8 mouse cellular contexts compared by ENCODE assay signal in genomic region chr1:172368768-172369418, GRCm38 (mm10). TPM values are rescaled to one million over a fixed set of nuclear protein-coding genes. Genes with fewer than 3 reads are reported as not detected.
DNase-seq lines count a peak whose midpoint lies in the region; ATAC-seq lines count a peak whose summit lies in the region.

No protein-coding gene starts in this region.

- H3K9me3 ChIP-seq in heart, embryonic 14.5 days (ENCODE audit: control insufficient read depth, low read length): no peaks in the 10 kb centered on the region
- no peaks in the 10 kb centered on the region for H3K9me3 ChIP-seq in stomach, embryonic 14.5 days (ENCODE audit: control insufficient read depth, low read depth, low read length)

- 16% methylated on average over 23 of the region's 23 CpGs for WGBS in heart, embryonic 14.5 days
- 24% methylated on average over 23 of the region's 23 CpGs for WGBS in stomach, embryonic 14.5 days

- peak overlapping the region; percentile 50 for H3K4me2 ChIP-seq in heart, embryonic 14.5 days (ENCODE audit: low read length)
- H3K4me2 ChIP-seq in stomach, embryonic 14.5 days (replicated peaks; ENCODE audit: low read depth, low read length): peak overlapping the region; percentile 25

- H3K36me3 ChIP-seq in heart, embryonic 14.5 days (ENCODE audit: control insufficient read depth, insufficient read depth, low read length): no peaks in the 10 kb centered on the region
- H3K36me3 ChIP-seq in stomach, embryonic 14.5 days (ENCODE audit: control insufficient read depth, insufficient read depth, low read length): no peaks in the 10 kb centered on the region

- peaks cover 14% of the 10 kb centered on the region for H3K27me3 ChIP-seq in heart, embryonic 14.5 days (ENCODE audit: control insufficient read depth, insufficient read depth, low read length)
- H3K27me3 ChIP-seq in stomach, embryonic 14.5 days (ENCODE audit: control insufficient read depth, insufficient read depth, low read length): no peaks in the 10 kb centered on the region

- no peak overlapping the region for H3K9ac ChIP-seq in heart, embryonic 14.5 days (ENCODE audit: low read length)
- H3K9ac ChIP-seq in stomach, embryonic 14.5 days (replicated peaks; ENCODE audit: low read depth, low read length): no peak overlapping the region

- peaks cover 2 to 5% of the 10 kb centered on the region in 2 experiments; a peak in 3 of 4 replicates for H3K4me1 ChIP-seq in heart, embryonic 14.5 days (ENCODE audit: control insufficient read depth in 2 of 2, insufficient read depth in 2 of 2, low read length in 2 of 2)
- H3K4me1 ChIP-seq in stomach, embryonic 14.5 days (ENCODE audit: control insufficient read depth, insufficient read depth, low read length): no peaks in the 10 kb centered on the region

- no peak for ATAC-seq in heart, embryonic 14.5 days (ENCODE audit: insufficient number of reproducible peaks, insufficient read depth, low FRiP score, low read depth)
- no peak for ATAC-seq in stomach, embryonic 14.5 days (ENCODE audit: insufficient number of reproducible peaks, insufficient read depth, low FRiP score, low read depth)

- H3K4me3 ChIP-seq in heart, embryonic 14.5 days (ENCODE audit: control insufficient read depth in 1 of 2, insufficient read depth in 1 of 2, low read depth in 1 of 2, low read length in 2 of 2): no peak overlapping the region
- H3K4me3 ChIP-seq in stomach, embryonic 14.5 days (ENCODE audit: low read depth, low read length): no peak overlapping the region

- no peak overlapping the region for H3K27ac ChIP-seq in heart, embryonic 14.5 days (replicated peaks in 1 of 2; ENCODE audit: control insufficient read depth in 1 of 2, insufficient read depth in 1 of 2, low read depth in 2 of 2, low read length in 2 of 2)
- H3K27ac ChIP-seq in stomach, embryonic 14.5 days (ENCODE audit: low read length): no peak overlapping the region

- peak; percentile 60 to 69 for DNase-seq in right cerebral cortex, postnatal 10 days (ENCODE audit: low spot score in 2 of 2)
- no peak for DNase-seq in right cerebral cortex, adult 2 months (ENCODE audit: low spot score in 2 of 2)
- DNase-seq in brain, adult 2 months (ENCODE audit: low read depth, low spot score): peak; percentile 34
- peak; percentile 82 to 85 for DNase-seq in kidney, postnatal 4 days
- peak; percentile 69 for DNase-seq in mesoderm, embryonic 11.5 days (ENCODE audit: low read depth, low spot score)
- no peak for DNase-seq in adipocyte (ENCODE audit: low spot score)

RNA-seq across cellular contexts. Expression of gene Pigm, which starts 7.5 kb away (rescaled TPM):
- polyA plus RNA-seq in heart, embryonic 14.5 days (2014; fragmentation: Nextera tagmentation; extraction: Ambion mirVana): 5.6 and 6.3 TPM in 2 replicates
- 9.7 and 10.5 TPM in 2 replicates for polyA plus RNA-seq in stomach, embryonic 14.5 days (2014; fragmentation: Nextera tagmentation; extraction: Ambion mirVana)

RNA-seq across cellular contexts. Expression of gene Kcnj10, which starts 27.9 kb away (rescaled TPM):
- not detected in 2 replicates for polyA plus RNA-seq in heart, embryonic 14.5 days (2014; fragmentation: Nextera tagmentation; extraction: Ambion mirVana)
- polyA plus RNA-seq in stomach, embryonic 14.5 days (2014; fragmentation: Nextera tagmentation; extraction: Ambion mirVana): 0.09 and 0.18 TPM in 2 replicates

RNA-seq across cellular contexts. Expression of gene Kcnj9, which starts 39.8 kb away (rescaled TPM):
- polyA plus RNA-seq in heart, embryonic 14.5 days (2014; fragmentation: Nextera tagmentation; extraction: Ambion mirVana): not detected in 2 replicates
- polyA plus RNA-seq in stomach, embryonic 14.5 days (2014; fragmentation: Nextera tagmentation; extraction: Ambion mirVana): not detected in 2 replicates

Comparison
In these comparisons a context has a peak if more than half of its experiments do, and no peak if none do; other contexts are left out.
1. DNase-seq: peak in right cerebral cortex, postnatal 10 days (2 of 2), brain, adult 2 months (single experiment), kidney, postnatal 4 days (2 of 2) and mesoderm, embryonic 11.5 days (single experiment); none in right cerebral cortex, adult 2 months (0 of 2) and adipocyte (single experiment).